Mouse (Mus musculus) naive thymus-derived CD4-positive, alpha-beta T cell, adult 5 months (primary cell): Measurements from ENCODE around the gene Ppcs. TPM values are rescaled to one million over a fixed set of nuclear protein-coding genes. Genes with fewer than 3 reads are reported as not detected.

Experiments used
- polyA plus RNA-seq: library from polyadenylated mRNA; unstranded; fragments of 100-300 nt; shearing (Covaris generic); gene quantifications from one replicate; pipeline ENCODE4 v1.2.1, GENCODE M21; 2017

The Ppcs gene
- polyA plus RNA-seq: 17.4 TPM

DNA sequence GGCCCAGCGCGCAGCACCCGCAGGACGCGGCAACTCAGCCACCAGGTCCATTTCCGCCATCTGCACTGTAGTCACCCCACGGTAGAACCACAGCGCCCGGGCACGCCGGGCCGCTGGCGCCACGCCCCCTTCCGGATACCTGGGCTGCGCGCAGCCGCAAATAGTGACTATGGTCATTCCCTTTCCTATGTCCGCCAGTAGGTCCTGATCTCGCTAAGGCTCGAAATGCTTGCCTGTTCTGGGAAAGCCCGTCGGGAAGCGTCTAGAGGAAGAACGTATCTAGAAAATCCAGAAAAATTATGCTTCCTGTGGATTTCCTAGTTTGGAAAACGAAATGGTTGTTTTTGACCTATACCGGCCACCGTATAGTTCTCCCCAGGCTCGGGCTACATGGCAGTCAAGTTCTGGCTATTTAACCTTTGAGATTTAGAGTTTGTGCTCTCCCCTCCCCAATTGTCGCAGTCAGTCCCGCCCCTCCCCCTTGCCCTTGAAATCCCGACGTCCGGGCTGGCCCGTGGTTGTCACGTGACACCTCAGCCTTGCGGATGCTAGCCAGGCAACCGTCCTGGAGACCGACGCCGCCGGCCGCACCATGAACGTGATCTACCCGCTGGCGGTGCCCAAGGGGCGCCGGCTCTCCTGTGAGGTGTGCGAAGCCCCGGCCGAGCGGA, at the start of gene Ppcs, which contains the start of gene Zmynd12:
TSS of gene Ppcs (minus strand) at position 127 of the 671 bp plus-strand sequence.
TSS of gene Zmynd12 (plus strand) at position 521 of the 671 bp plus-strand sequence.

DNA sequence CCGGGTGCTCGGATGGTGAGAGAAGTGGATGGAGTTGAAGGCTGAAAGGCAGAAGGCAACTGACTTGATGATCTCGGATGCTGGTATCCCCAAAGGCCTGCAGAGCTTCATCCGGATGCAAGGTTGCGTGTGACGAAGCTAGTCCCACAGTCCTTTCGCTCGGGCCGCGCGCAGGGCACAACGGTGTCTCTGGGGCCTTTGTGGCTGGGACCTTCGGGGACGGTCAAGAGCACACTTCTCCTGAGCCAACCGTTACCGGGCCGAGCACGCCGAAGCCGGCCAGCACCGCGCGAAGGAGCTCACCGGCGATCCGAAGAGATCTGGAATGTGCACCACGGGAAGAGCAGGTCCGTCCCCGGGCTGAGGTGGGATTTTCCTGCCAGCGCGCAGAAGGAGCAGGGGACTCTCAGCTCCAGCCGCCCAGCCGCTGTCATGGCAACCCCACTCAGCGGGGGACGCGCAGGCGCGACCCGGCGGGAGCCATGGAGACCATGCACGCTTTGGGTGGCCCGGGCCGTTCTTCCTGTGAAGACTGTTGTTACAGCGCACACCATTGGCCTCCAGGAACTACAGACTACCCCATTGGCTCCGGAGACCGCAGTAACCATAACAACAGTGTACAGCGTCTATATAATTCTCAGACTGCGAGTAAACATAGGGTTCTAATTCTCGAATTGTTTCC, 7.0 kb downstream of the Ppcs start, which contains the start of gene Ccdc30:
TSS of gene Ccdc30 (minus strand) at position 450 of the 682 bp plus-strand sequence.

Other genes with a start within 250 kb of the Ppcs start
- gene Zfp691, start 248.2 kb downstream of the Ppcs start, polyA plus RNA-seq: 0.82 TPM
- gene Ermap, start 232.4 kb downstream of the Ppcs start, polyA plus RNA-seq: 0.42 TPM
- gene Svbp, start 227.1 kb downstream of the Ppcs start, polyA plus RNA-seq: 30.6 TPM
- gene Tmem269, start 204.2 kb downstream of the Ppcs start, polyA plus RNA-seq: 0.35 TPM
- 7.5 TPM for gene AU022252, start 189.7 kb downstream of the Ppcs start, polyA plus RNA-seq
- gene P3h1, start 189.5 kb downstream of the Ppcs start, polyA plus RNA-seq: 4.6 TPM
- gene Cldn19, start 167.0 kb downstream of the Ppcs start, polyA plus RNA-seq: not detected
- gene Ybx1, start 127.8 kb downstream of the Ppcs start, polyA plus RNA-seq: 472 TPM
- 24.0 TPM for gene Ppih, start 101.9 kb downstream of the Ppcs start, polyA plus RNA-seq
- gene Ccdc30, start 6.9 kb downstream of the Ppcs start, polyA plus RNA-seq: 13.0 TPM
- not detected for gene Zmynd12, start 394 bp upstream of the Ppcs start, polyA plus RNA-seq
- 0.67 TPM for gene Rimkla, start 70.2 kb upstream of the Ppcs start, polyA plus RNA-seq
- 63.5 TPM for gene Foxj3, start 114.6 kb upstream of the Ppcs start, polyA plus RNA-seq
- 3.8 TPM for gene Frg2f1, start 117.1 kb upstream of the Ppcs start, polyA plus RNA-seq
- not detected for gene Guca2a, start 215.3 kb upstream of the Ppcs start, polyA plus RNA-seq
- gene Guca2b, start 236.5 kb upstream of the Ppcs start, polyA plus RNA-seq: not detected